Mouse (Mus musculus): ENCODE results near the gene Aire.
A peak's percentile ranks its signal among the peaks of the same experiment; 100 is the strongest.

Aire gene

DNA sequence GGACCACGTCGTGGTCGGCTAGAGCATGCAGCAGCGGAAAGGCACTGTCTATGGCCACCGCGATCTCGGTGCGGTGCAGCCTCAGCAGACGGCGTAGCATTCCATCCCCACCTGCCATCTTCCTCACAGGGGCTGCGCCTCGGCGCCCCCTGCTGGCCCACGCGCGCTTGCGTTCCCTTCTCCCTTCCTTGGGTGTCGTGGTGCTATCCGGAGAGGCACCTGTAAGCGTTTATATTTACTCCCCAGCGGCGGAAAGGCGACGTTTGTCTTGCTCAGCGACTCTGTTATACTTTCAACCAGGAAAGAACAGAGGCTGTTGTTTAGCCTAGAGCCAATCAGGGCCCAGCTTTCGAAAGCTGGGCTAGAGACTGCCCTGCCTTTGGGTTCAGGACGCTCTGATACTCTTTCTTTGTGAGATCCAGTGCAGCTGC is at the start of gene Aire:
Aire (minus strand) TSS at position 205 of the 431 bp plus-strand sequence.
- peak; percentile 32 for DNase-seq

GRCm38 (mm10) chr10:78092725-78093029 is 49.3 kb upstream of the Aire start:
- no peak for DNase-seq

DNA sequence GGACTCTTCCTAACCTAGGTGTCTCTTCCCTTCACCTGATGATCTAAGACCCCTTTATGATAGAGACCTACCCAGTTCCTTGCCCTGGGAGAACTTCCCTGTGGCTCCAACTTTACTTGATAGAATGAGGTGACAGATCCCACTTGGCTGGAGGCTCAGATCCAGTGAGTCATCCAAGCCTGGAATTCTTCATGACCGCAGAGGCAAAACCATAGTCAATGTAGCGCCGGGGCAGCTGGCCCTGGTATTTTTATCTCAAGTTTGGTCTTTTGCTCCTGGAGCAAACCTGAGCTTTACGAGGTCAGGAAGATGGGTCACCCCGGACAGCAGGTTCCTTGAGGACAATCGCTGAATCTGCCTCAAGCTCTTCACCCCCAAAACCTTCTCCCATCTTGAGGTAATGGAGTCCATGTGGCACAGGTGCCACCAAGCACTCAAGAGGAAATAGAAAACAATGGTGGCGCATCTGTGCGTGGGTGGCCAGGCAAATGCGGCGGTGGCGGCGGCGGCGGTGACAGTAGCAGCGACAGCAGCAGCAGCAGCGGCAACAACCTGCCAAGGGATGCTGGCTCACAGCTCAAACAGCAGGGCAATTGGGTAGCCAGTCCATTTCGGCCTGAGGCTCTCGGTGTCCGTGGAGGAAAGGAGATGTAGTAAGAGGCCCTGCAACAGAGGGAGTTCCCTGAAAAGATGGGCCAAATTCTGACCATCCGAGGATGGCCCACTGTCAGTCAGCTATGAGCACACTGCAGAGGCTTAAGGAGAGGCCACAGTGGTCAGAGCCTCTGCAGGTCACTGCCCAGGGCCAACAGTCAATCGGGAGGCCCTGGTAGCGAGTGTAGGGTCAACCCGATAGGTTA is 48.7 kb upstream of the Aire start:
- no peak for DNase-seq

- no peak for DNase-seq
These were observed 47.5 kb upstream of the Aire start for GRCm38 (mm10) chr10:78090706-78091491.

- no peak for DNase-seq
These were observed 46.8 kb upstream of the Aire start for GRCm38 (mm10) chr10:78090246-78090645.

DNA sequence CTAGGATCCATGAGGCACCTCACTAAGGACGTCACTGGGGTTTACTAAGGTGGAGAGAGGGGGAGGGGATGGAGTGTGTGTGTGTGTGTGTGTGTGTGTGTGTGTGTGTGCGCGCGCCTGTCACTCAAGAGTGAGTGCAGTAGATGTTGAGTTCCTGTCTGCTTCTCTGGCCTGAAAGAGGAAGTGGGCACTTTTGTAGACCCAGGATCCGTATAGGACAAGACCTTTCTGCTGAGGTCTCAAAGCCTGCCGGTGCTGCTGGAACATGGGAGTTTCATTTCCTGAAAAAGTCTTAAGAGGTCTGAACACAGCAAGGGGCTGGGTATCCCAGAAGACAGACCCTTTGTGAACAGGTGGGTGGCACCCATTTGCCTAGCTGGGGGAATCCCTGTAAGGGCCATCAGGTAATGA is 43.7 kb upstream of the Aire start:
- no peak for DNase-seq

GRCm38 (mm10) chr10:78086444-78087061 is 43.1 kb upstream of the Aire start:
- DNase-seq: no peak

- no peak for DNase-seq
These were observed 42.3 kb upstream of the Aire start for GRCm38 (mm10) chr10:78085711-78086110.

GRCm38 (mm10) chr10:78084073-78084472 is 40.7 kb upstream of the Aire start:
- DNase-seq: no peak

DNA sequence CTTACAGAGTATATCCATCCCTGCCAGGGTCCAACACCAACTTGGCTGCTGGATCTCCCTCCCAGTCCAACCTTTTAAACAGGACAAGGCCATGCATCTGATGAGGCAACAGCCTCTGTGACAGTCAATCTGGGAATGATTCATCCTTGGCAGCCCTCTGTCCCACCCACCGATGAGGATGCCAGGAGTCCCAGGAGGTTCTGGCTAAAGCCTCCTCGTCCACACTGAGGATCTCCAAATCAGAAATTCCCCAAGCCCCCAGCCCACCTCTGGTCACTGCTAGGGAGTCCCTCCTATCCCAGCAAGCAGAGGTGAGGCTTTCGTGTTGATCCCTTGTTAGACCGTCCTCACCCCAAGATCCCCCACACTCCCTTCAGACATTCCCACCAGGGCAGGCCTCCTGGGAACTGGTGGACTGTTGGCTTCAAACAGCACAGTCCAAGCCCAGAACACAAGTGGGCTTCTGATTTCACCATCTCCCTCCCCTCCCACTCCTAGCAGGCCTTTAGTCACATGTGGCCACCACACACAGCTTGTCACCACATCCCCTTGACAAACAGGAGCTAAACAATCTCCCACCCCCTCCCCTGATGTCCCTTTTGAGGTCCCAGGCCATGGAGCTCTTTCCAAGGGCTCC is 36.7 kb upstream of the Aire start:
- DNase-seq: no peak

GRCm38 (mm10) chr10:78078276-78078675 is 34.9 kb upstream of the Aire start:
- no peak for DNase-seq

DNA sequence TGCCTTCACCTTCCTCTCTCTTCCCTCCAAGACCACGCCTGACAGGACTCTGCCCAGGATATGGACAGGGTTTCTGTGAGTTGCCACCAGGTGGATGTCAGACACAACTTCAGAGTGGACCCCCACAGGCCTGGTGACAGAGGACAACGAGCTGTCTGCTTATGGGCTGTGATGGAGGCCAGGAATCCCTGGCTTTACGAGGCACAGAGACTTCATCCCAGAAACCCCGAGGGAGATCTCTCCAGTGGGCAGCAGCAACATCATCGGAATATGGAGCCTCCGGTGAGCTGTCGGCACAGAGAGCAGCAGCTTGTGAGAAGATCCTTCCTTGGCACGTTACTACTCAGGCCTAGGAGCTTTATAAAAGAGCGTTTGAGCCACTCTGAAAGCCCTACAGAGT is 34.5 kb upstream of the Aire start:
- no peak for DNase-seq

DNA sequence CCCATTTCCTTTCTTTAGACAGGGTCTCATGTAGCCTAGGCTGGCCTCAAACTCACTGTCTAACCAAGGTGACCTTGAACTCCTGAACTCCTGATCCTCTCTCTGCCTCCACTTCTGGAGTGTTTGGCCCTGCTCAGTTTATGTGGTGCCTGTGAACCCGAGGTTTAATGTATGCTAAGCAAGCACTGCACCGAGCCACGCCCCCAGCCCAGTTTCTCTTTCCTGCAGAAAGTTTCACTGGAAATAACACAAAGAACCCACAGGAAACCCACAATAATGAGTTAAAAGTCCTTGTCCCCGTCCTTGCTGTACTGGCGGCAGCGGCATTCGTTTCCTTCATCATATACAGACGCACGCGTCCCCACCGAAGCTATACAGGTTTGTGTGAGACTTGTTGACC is 31.6 kb upstream of the Aire start:
- DNase-seq: no peak

- DNase-seq: no peak
These were observed 30.7 kb upstream of the Aire start for GRCm38 (mm10) chr10:78074151-78074550.

DNA sequence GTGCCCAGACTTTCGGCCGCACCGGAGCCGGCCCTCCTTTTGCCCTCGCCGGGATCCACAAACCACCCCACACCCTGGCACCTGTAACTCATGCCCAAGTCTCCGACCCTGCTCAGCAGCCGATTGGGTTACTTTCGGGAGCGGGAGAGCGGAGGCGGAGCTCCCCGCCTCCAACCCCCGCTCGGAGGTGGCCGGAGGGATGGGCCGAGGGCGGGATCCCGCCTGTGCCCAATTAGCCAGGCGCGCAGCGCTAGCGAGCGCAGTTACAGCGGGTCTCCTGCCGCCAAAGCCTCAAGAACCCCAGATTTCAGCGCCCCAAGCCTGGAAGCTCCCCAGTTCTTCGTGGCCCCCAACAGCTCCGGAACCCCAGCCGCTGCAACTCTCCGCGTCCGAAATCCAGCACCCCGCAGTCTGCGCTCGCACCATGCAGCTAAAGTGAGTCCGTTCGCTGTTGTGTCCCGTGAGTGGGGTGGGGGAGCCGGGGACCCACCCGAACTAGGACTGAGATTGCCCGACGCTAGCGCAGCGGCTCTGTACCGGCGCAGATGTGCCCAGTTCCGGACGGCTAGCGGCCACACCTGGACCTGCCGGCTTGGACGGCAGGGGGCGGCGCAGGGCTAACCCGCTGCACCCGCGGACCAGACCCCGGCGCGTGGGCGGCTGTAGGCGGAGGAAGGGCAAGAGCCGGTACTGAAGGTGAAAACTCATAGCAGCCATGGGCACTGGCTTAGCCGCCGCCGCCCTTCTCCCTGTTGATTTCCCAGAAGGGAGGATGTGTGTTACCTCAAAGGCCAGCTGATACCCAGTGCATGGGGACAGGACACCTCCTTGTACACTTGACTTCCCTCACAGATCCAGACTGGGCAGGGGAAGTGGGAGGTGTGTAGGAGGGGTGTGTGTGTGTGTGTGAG is 25.9 kb upstream of the Aire start, which contains the start of gene Icosl:
Icosl (plus strand) TSS at position 202 of the 911 bp plus-strand sequence.
- DNase-seq: peak; percentile 52

- no peak for DNase-seq
These were observed 25.1 kb upstream of the Aire start for GRCm38 (mm10) chr10:78068541-78068940.

- DNase-seq: no peak
These were observed 23.8 kb upstream of the Aire start for GRCm38 (mm10) chr10:78067226-78067625.

GRCm38 (mm10) chr10:78063122-78063521 is 19.7 kb upstream of the Aire start:
- DNase-seq: no peak

DNA sequence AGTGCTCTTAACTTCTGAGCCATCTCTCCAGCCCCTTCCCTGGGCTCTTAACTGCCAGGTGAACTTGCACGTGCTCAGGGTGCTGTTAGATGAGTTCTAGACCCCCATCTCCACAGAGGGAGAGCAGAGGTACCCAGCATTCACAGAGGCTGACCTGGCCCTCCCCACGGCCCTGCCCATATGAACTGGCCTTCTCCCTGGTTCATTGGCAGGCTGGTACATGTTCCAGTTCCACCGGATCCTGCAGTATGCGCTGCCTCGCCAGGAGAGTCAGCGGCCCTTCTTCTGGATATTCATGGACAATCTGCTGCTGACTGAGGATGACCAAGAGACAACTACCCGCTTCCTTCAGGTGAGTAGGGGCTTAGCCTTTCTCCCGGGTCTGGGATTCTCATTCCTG is 13.6 kb upstream of the Aire start:
- DNase-seq: no peak

DNA sequence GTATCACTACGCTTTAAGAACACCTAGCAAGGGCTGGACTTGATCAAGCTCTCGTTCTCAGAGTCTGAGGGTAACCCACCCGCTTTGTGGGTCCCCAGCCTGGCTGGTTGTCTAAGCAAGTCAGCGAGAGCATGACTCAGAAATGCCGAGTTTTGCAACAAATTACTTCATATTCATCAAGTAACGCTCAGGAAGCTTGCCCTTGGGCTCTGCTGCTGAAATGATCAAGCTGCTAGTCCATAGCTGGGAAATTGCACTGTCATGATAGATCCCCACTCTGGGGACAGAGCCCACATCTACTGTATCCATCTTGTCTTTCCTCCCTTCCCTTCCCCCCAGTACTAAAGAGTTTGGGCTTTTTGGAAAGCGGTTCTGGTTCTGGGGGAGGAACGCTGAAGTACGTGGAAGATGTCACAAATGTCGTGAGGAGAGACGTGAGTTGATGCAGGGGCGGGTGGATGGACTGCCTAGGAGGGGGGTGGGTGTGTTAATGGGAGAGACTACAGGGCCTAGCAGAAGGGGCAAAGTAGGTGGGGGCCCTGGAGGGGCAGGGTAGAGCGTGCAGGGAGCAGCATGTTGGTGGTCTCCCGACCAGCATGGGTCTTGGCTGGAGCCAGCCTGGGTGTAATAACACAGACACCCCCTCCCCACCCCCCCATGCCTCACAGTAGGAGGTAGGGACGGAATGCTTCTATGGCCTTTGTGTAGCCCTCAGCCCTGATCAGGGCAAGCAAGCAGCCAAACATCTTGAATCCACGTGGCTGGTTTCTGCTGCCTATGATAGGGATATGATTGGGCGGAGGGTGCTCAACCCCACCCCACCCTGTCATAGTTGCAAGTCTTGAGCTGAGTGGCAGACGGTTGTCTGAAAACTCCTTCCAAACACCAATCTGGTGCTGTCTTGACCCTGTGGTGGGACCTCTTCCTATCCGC is 11.5 kb upstream of the Aire start:
- no peak for DNase-seq

DNA sequence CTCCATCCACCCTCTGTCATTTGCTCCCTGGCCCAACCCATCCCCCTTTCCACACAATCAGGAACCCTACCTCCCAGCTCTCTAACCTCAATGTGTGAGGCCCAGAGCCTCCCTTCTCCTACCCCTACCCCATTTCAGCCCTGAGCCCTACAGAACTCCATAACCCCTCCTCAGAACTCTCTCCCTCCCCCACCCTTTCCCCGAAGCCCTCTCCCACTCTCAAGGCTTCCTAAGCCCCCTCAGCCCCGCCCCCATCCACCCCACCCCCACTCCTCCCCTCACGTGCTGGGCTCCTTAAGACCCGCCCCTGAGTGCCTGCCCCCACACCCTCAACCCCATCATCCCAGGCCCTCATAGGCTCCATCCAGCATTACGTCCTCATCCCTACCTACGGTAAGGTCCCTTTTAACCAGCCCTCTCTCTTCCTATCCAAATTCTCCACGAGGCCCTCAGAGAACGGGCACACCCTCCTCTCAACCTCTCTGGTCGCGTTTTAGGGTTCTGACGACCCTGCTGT is 6.2 kb upstream of the Aire start:
- DNase-seq: no peak
